Mouse (Mus musculus): ENCODE data around the gene Hspbap1.

The Hspbap1 gene

GRCm38 (mm10) chr16:35802163-35802562 lies 32.0 kb downstream of the Hspbap1 start:
- DNase-seq (ENCODE audit: low read depth, low spot score), result no peak

- DNase-seq (ENCODE audit: low read depth, low spot score), result no peak
These were observed 33.5 kb downstream of the Hspbap1 start for GRCm38 (mm10) chr16:35803723-35804122.

- DNase-seq (ENCODE audit: low read depth, low spot score), result no peak
These were observed 36.9 kb downstream of the Hspbap1 start for GRCm38 (mm10) chr16:35806973-35807662.

GRCm38 (mm10) chr16:35807663-35807992 lies 37.5 kb downstream of the Hspbap1 start:
- no peak for DNase-seq (ENCODE audit: low read depth, low spot score)

GRCm38 (mm10) chr16:35808838-35809237 lies 38.7 kb downstream of the Hspbap1 start:
- DNase-seq (ENCODE audit: low read depth, low spot score), result no peak

GRCm38 (mm10) chr16:35813119-35813518 lies 42.9 kb downstream of the Hspbap1 start:
- DNase-seq (ENCODE audit: low read depth, low spot score), result no peak

- DNase-seq (ENCODE audit: low read depth, low spot score), result peak; percentile 52
These were observed 47.3 kb downstream of the Hspbap1 start for GRCm38 (mm10) chr16:35817255-35818089.

GRCm38 (mm10) chr16:35829999-35830398 lies 59.8 kb downstream of the Hspbap1 start:
- DNase-seq (ENCODE audit: low read depth, low spot score), result no peak

GRCm38 (mm10) chr16:35832926-35833325 lies 62.8 kb downstream of the Hspbap1 start:
- no peak for DNase-seq (ENCODE audit: low read depth, low spot score)

GRCm38 (mm10) chr16:35834653-35835052 lies 64.5 kb downstream of the Hspbap1 start:
- no peak for DNase-seq (ENCODE audit: low read depth, low spot score)

GRCm38 (mm10) chr16:35839680-35840079 lies 69.5 kb downstream of the Hspbap1 start:
- DNase-seq (ENCODE audit: low read depth, low spot score), result no peak

GRCm38 (mm10) chr16:35847138-35847537 lies 77.0 kb downstream of the Hspbap1 start:
- DNase-seq (ENCODE audit: low read depth, low spot score), result no peak

GRCm38 (mm10) chr16:35855846-35856245 lies 85.7 kb downstream of the Hspbap1 start:
- DNase-seq (ENCODE audit: low read depth, low spot score), result no peak

GRCm38 (mm10) chr16:35856766-35857165 lies 86.6 kb downstream of the Hspbap1 start:
- DNase-seq (ENCODE audit: low read depth, low spot score), result no peak

- no peak for DNase-seq (ENCODE audit: low read depth, low spot score)
These were observed 90.1 kb downstream of the Hspbap1 start for GRCm38 (mm10) chr16:35860236-35860635.

GRCm38 (mm10) chr16:35862057-35862456 lies 91.9 kb downstream of the Hspbap1 start:
- no peak for DNase-seq (ENCODE audit: low read depth, low spot score)

GRCm38 (mm10) chr16:35867726-35868125 lies 97.6 kb downstream of the Hspbap1 start:
- no peak for DNase-seq (ENCODE audit: low read depth, low spot score)

GRCm38 (mm10) chr16:35869126-35869525 lies 99.0 kb downstream of the Hspbap1 start:
- no peak for DNase-seq (ENCODE audit: low read depth, low spot score)

GRCm38 (mm10) chr16:35869656-35870055 lies 99.5 kb downstream of the Hspbap1 start:
- DNase-seq (ENCODE audit: low read depth, low spot score), result no peak

GRCm38 (mm10) chr16:35870581-35871047 lies 100.4 kb downstream of the Hspbap1 start:
- no peak for DNase-seq (ENCODE audit: low read depth, low spot score)

GRCm38 (mm10) chr16:35871048-35871851 lies 101.1 kb downstream of the Hspbap1 start, which contains the start of gene Parp14:
Parp14 (minus strand) TSS chr16:35871544.
- no peak for DNase-seq (ENCODE audit: low read depth, low spot score)

- DNase-seq (ENCODE audit: low read depth, low spot score), result no peak
These were observed 101.7 kb downstream of the Hspbap1 start for GRCm38 (mm10) chr16:35871898-35872297.

Data from embryo, embryonic 11.5 days (tissue).